Mouse (Mus musculus) heart, embryonic 15.5 days (tissue): Measurements from ENCODE around the gene Rnf19b. TPM values are rescaled to one million over a fixed set of nuclear protein-coding genes. Genes with fewer than 3 reads are reported as not detected.

ENCODE experiments used
- ATAC-seq: fragments of 200-750 bp; cut with Nextera tagmentation; replicated peaks from 2 replicates; pipeline ENCODE4 v1.8.0; 2017; ENCODE audit warnings: low read depth, moderate TSS enrichment; ENCODE audit not compliant: insufficient number of reproducible peaks, insufficient read depth, low FRiP score
- H3K27ac ChIP-seq: fragments of 300-500 bp; sonication (generic); 2 replicates; pipeline ENCODE4 v1.5.1; 2015; ENCODE audit warnings: mild to moderate bottlenecking, inconsistent platforms
- H3K27me3 ChIP-seq: fragments of 300-500 bp; sonication (generic); 2 replicates; pipeline ENCODE4 v1.6.1; 2015; ENCODE audit warnings: inconsistent platforms
- H3K36me3 ChIP-seq: fragments of 300-500 bp; sonication (generic); 2 replicates; pipeline ENCODE4 v1.6.1; 2015; ENCODE audit warnings: mild to moderate bottlenecking, inconsistent platforms
- H3K4me1 ChIP-seq: fragments of 300-500 bp; sonication (generic); replicated peaks from 2 replicates; pipeline ENCODE4 v1.6.1; 2015; ENCODE audit warnings: inconsistent platforms
- H3K4me2 ChIP-seq: fragments of 300-500 bp; sonication (generic); 2 replicates; pipeline ENCODE4 v1.6.1; 2015; ENCODE audit warnings: inconsistent platforms, mild to moderate bottlenecking, moderate library complexity
- H3K4me3 ChIP-seq: fragments of 300-500 bp; sonication (generic); 2 replicates; pipeline ENCODE4 v1.5.1; 2015; ENCODE audit warnings: mild to moderate bottlenecking, inconsistent platforms
- H3K9ac ChIP-seq: fragments of 300-500 bp; sonication (generic); 2 replicates; pipeline ENCODE4 v1.6.1; 2015; ENCODE audit warnings: mild to moderate bottlenecking, inconsistent platforms
- H3K9me3 ChIP-seq: fragments of 300-500 bp; sonication (generic); replicated peaks from 2 replicates; pipeline ENCODE4 v1.6.1; 2016; ENCODE audit warnings: inconsistent platforms
- WGBS: fragments of 180-500 bp; shearing (Covaris S2); methylation state at CpG from one replicate; pipeline ENCODE4 v1.1.7; 2015; ENCODE audit warnings: mixed read lengths; 5-methylcytosine and 5-hydroxymethylcytosine counted together
- polyA plus RNA-seq: library from polyadenylated mRNA; unstranded; fragments of >200 nt; fragmentation: Nextera tagmentation; extraction: Ambion mirVana; gene quantifications from 2 replicates; pipeline ENCODE4 v1.2.1, GENCODE M21; 2015

The Rnf19b gene
- polyA plus RNA-seq = 5.4 and 7.7 TPM in 2 replicates

DNA sequence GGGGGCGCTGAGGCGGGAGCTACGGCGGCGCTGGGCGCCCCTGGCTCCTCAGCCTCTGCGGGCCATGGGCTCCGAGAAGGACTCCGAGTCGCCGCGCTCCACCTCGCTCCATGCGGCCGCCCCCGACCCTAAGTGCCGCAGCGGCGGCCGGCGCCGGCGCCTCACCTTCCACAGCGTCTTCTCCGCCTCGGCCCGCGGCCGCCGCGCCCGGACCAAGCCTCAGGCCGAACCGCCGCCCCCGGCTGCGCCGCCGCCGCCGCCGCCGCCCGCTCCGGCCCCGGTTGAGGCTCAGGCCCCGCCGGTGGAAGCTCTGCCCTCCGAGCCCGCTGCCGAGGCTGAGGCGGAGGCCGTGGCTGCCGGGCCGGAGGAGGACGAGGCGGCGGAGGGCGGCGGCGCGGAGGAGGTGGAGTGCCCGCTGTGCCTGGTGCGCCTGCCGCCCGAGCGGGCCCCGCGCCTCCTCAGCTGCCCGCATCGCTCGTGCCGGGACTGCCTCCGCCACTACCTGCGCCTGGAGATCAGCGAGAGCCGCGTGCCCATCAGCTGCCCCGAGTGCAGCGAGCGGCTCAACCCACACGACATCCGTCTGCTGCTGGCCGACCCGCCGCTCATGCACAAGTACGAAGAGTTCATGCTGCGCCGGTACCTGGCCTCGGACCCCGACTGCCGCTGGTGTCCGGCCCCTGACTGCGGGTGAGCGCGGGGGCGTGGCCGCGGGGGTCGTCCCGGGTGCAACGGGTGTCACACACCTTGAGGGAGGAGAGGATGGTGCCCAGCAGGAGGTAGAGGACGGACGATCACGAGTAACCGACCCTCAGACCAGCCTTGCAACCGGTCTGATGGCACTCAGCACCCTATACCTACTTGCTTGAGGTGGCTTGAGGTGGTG lies at the start of gene Rnf19b:
Gene Rnf19b (plus strand): TSS at position 65 of the 886 bp plus-strand sequence.
- ATAC-seq = peak; percentile 52
- peak within 1 kb of the TSS; percentile 93 for H3K4me3 ChIP-seq
- no peaks in the 10 kb centered on the region for H3K36me3 ChIP-seq
- WGBS = under 1% methylated on average over 80 of the region's 107 CpGs
- peak within 1 kb of the TSS; percentile 92 for H3K27ac ChIP-seq
- no peaks in the 10 kb centered on the region for H3K27me3 ChIP-seq
- H3K4me1 ChIP-seq = peaks cover 19% of the 10 kb centered on the region
- H3K4me2 ChIP-seq = peak within 1 kb of the TSS; percentile 100
- H3K9ac ChIP-seq = peak within 1 kb of the TSS; percentile 95
- H3K9me3 ChIP-seq = no peaks in the 10 kb centered on the region

DNA sequence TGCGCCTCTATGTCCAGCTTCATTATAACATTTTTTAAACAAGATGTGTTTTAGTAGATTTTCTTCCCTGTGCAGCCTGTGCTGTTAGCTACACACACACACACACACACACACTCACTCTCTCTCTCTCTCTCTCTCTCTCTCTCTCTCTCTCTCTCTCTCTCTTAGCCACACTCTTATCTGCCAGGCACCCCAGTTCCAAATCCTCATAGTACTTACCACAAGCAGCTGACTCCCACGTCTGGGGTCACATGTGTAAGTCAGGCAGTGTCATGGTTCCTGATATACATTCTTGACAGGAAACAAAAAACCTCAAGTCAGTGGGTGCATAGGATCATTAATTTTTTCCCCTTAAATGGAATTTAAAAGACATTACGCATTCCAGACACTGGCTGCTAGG lies 49.4 kb upstream of the Rnf19b start:
- peaks cover 50% of the 10 kb centered on the region for H3K36me3 ChIP-seq

DNA sequence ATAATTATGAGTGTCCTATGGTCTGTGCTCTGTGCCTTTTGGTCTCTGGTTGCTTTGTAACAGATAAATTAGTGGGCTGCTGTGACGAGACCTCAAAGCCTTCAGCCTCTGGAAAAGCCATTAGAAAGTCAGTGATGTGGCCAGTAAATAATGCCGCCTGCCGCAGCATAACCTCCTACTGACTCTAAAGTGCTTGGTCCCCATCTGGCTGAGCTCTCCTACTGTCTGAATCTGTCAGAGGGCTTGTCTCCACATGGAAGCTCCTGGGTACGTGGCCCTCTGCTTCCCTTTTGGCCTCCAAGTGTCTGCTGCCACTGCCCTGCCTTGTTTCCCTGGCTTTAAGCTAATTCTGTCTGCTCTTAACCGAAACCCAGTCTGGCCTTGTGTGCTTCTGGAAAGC lies 48.5 kb upstream of the Rnf19b start:
- H3K4me3 ChIP-seq = no peak overlapping the region
- peaks cover 45% of the 10 kb centered on the region for H3K36me3 ChIP-seq
- ATAC-seq = no peak
- H3K4me2 ChIP-seq = no peak overlapping the region
- H3K27ac ChIP-seq = 0 out of 2 replicates have a peak overlapping the region, but pooled peaks have one; percentile 7
- H3K4me1 ChIP-seq = peaks cover 21% of the 10 kb centered on the region
- no peaks in the 10 kb centered on the region for H3K27me3 ChIP-seq
- no peaks in the 10 kb centered on the region for H3K9me3 ChIP-seq
- WGBS = 60% methylated on average over 5 of the region's 5 CpGs
- no peak overlapping the region for H3K9ac ChIP-seq

More for the DNA sequence above, 49.4 kb upstream of the Rnf19b start:
- no peak for ATAC-seq
- Histone ChIP-seq H3K4me1 (peaks cover 21% of the 10 kb centered on the region), H3K4me3 (no peak overlapping the region), H3K9ac (no peak overlapping the region), H3K27ac (no peak overlapping the region), H3K27me3 (no peaks in the 10 kb centered on the region), H3K4me2 (no peak overlapping the region), H3K9me3 (no peaks in the 10 kb centered on the region)
- WGBS = 64% methylated on average over 3 of the region's 3 CpGs

DNA sequence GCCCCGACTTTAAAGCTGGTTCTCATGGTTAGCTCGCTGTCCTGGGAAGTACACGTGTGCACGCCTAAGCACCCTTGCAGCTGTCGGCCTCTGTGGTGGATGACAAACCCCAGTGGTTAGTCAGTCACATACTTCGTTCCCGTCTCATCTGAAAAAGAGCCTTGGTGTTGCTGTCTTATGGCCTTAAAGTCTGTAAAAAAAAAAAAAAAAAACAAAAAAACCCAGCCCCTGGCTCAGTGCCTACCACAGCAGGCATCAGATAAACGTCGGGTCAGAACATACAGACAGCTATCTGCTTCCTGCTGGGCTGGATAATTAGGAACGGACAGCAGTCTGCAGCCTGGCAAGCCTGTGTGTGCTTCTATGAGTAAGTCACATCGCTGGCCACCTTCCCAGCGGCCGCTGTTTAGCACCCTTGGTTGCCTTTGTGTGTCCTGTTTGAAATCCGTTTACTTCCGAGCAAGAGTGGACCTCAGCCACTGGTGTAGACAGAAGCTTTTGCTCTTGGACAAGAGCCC lies 46.4 kb upstream of the Rnf19b start:
- no peak; the same call in 1 of the 2 replicates for ATAC-seq
- H3K36me3 ChIP-seq = peaks cover 35% of the 10 kb centered on the region
- H3K9ac ChIP-seq = no peak overlapping the region
- H3K27ac ChIP-seq = peak overlapping the region; percentile 61
- H3K9me3 ChIP-seq = no peaks in the 10 kb centered on the region
- H3K27me3 ChIP-seq = no peaks in the 10 kb centered on the region
- 30% methylated on average over 15 of the region's 15 CpGs for WGBS
- no peak overlapping the region for H3K4me2 ChIP-seq
- H3K4me1 ChIP-seq = peaks cover 31% of the 10 kb centered on the region
- no peak overlapping the region for H3K4me3 ChIP-seq

DNA sequence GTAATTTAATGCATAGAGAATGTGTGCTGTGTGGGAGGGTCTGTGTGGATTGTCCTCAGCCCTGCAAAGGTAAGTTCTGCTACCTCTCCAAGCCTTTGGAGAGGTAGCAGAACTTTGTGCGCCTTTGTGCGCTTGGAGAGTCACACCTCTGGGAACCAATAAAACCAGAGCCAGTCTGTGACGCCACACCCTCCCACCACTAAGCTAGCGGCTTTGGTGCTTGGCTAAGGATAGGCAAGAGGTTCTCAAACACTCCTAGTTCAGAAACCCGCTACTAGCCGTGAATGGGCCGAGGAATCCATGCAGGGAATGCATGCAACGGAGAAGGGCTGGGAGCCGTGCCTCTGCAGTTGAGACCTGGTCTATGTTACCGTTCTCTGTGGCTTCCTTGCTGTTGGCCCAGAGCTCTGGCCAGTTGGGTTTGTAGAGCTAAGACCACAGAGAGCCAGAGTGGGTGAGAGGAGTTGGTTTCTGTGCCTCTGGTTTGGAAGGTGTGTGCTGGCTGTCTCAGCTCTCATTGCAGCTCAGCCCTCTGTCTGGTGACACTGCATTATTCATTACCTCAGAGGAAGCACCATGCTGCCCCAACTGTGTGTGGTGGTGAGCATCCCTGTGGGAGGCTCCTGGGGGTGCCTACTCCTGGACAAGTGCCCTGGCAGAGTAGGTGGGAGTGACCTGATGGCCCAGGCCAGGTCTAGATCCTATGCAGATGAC lies 44.8 kb upstream of the Rnf19b start:
- Histone ChIP-seq H3K27ac (no peak overlapping the region), H3K9me3 (no peaks in the 10 kb centered on the region), H3K4me1 (peaks cover 37% of the 10 kb centered on the region), H3K27me3 (no peaks in the 10 kb centered on the region), H3K36me3 (peaks cover 18% of the 10 kb centered on the region; the same call in 1 of the 2 replicates), H3K9ac (no peak overlapping the region), H3K4me3 (no peak overlapping the region), H3K4me2 (no peak overlapping the region)
- 54% methylated on average over 10 of the region's 10 CpGs for WGBS
- ATAC-seq = no peak

DNA sequence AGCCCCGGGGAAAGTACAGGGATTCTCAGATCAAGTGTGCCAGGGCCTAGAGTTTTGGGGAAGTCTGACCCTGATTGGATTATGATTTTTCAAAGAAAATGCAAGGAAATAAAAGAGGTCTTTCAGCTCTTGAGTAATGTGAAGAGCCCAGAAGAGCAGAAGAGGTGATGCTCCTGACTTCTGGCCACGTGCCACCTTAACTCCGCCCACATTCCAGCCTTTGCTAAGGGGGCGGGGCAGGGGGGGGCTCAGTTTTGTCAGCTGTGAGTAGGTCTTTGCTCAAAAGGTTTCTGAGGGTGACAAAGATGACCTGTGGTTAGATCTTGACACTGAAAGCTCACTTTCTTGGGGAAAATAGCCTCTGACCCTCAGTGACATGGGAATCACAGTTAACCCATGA lies 41.7 kb upstream of the Rnf19b start:
- no peak overlapping the region for H3K9ac ChIP-seq
- peaks cover 49% of the 10 kb centered on the region for H3K4me1 ChIP-seq
- H3K9me3 ChIP-seq = no peaks in the 10 kb centered on the region
- peak overlapping the region; percentile 15; the same call in 1 of the 2 replicates for H3K4me2 ChIP-seq
- WGBS = 28% methylated on average over 4 of the region's 4 CpGs
- no peaks in the 10 kb centered on the region for H3K27me3 ChIP-seq
- no peak for ATAC-seq
- H3K27ac ChIP-seq = no peak overlapping the region
- H3K36me3 ChIP-seq = no peaks in the 10 kb centered on the region
- no peak overlapping the region for H3K4me3 ChIP-seq

DNA sequence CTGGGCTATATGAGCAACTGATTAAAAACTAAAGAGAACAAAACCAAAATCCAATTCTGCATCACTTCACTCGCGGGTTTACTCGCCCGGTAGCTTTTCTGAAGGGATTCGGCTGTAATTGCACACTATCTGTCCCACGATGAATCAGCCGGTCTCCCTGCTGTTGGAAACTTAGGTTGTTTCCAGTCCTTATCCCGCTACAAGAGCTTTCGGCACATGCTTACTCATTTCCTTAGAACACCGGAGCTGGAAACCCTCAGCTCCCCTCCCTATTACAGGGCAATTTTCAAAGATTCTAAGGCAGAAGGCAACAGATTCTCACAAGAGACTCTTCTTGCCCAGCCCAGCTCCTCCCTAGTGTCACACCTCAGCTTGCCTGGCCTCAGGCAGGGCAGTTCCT lies 40.9 kb upstream of the Rnf19b start:
- Histone ChIP-seq H3K4me2 (no peak overlapping the region), H3K4me3 (no peak overlapping the region), H3K36me3 (no peaks in the 10 kb centered on the region), H3K9me3 (no peaks in the 10 kb centered on the region), H3K4me1 (peaks cover 50% of the 10 kb centered on the region), H3K27ac (no peak overlapping the region), H3K9ac (no peak overlapping the region), H3K27me3 (no peaks in the 10 kb centered on the region)
- no peak for ATAC-seq
- WGBS = 63% methylated on average over 10 of the region's 10 CpGs

DNA sequence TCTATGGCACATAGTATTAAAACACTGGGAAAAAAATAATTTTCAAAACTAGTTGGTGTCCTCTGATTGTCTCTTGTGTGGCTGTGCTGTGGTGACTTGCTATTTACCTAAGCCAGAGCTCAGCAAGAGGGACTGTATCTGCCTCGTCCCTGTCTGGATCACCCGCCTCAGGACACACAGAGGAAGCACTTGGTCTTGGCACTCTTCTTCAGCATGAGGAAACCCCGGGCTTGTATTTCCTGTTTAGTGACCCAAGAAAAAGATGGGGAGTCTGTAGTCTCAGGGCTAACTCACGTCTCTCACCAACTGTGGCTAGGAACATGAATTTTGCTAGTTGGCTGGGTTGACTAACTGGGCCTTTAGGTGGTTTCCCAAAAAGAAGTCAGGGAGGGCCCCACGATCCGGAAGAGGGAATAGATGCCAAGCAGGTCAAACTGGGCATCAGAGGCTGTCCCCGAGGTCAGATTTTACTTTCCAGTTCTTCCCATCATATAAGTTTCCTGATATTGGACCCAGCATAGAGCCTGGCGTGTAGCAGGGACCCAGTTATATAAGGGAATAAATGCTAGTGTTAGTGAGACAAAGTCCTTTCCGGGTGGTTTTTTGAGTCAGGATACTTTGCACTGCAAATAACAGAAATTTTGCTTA lies 39.2 kb upstream of the Rnf19b start:
- Histone ChIP-seq H3K9ac (no peak overlapping the region), H3K27me3 (no peaks in the 10 kb centered on the region), H3K9me3 (no peaks in the 10 kb centered on the region), H3K4me1 (peaks cover 43% of the 10 kb centered on the region), H3K36me3 (no peaks in the 10 kb centered on the region), H3K4me2 (no peak overlapping the region), H3K4me3 (no peak overlapping the region), H3K27ac (no peak overlapping the region)
- WGBS = 79% methylated on average over 9 of the region's 9 CpGs
- ATAC-seq = no peak

DNA sequence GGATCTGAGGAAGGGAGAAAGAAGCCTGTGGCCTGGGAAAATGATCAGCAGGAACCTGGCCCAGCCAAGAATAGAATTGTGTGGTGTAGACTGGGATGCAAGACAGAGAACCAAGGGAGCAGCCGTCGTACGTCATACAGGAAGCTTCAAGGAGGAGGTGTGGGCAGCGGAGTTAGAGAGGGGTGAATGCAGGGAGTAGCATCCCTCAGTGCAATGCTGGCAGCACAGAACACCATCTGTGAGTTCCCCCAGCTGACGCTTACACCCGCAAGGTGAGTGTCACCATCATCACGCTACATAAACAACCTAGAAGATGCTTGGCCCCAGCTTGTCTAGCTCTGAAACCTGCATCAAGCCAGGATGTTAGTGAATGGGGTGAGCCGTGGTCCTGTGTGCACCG lies 38.3 kb upstream of the Rnf19b start:
- ATAC-seq = no peak
- Histone ChIP-seq H3K4me1 (peaks cover 46% of the 10 kb centered on the region), H3K27ac (peak overlapping the region; percentile 56; the same call in 1 of the 2 replicates), H3K36me3 (no peaks in the 10 kb centered on the region), H3K4me3 (no peak overlapping the region), H3K4me2 (no peak overlapping the region), H3K9ac (no peak overlapping the region), H3K9me3 (no peaks in the 10 kb centered on the region), H3K27me3 (no peaks in the 10 kb centered on the region)
- WGBS = 64% methylated on average over 9 of the region's 9 CpGs

DNA sequence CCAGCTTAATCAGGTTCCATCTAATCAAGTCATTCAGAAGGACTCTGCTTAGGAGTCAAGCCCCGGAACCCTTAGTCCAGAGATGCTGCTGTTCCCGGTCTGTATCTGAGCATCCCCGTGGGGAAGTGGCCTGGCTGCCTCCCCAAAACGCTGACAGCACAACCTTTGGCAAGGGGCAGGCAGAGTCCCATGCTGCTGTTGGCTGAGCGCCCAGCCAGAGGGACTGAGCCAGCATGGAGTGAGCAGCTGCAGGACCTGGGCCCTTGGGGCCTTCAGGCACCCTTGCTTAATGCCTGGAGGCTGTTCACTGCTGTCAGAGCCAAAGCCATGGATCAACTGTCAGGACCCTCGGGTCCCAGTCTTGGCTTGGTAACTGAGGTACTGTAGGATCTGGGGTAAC lies 37.6 kb upstream of the Rnf19b start:
- Histone ChIP-seq H3K4me2 (no peak overlapping the region), H3K27me3 (no peaks in the 10 kb centered on the region), H3K27ac (peak overlapping the region; percentile 56), H3K36me3 (no peaks in the 10 kb centered on the region), H3K9ac (no peak overlapping the region), H3K9me3 (no peaks in the 10 kb centered on the region), H3K4me1 (peaks cover 51% of the 10 kb centered on the region), H3K4me3 (no peak overlapping the region)
- 16% methylated on average over 6 of the region's 6 CpGs for WGBS
- peak; percentile 82 for ATAC-seq

DNA sequence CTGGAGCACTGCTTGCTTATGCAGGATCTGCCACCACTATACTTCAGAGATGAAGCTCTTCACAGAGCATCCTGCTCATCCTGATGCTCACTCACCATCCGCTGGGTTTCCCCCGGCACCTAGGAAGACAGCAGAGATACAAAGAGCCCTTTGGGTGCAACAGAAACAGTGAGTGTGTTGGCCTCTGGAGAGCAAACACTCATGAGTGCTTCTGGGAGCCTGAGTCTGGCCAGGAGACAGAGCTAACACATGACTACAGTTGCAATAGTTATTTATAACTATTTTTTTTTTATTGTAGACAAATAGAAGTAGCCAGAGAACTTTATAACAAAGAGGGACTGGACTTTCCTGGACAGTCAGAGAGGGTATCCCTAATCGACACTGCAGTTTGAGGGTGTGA lies 36.6 kb upstream of the Rnf19b start:
- no peak for ATAC-seq
- 86% methylated on average over 3 of the region's 3 CpGs for WGBS
- no peaks in the 10 kb centered on the region for H3K9me3 ChIP-seq

More for the DNA sequence above, 36.6 kb upstream of the Rnf19b start:
- Histone ChIP-seq H3K27ac (peak overlapping the region; percentile 56; the same call in 1 of the 2 replicates), H3K27me3 (no peaks in the 10 kb centered on the region), H3K9ac (no peak overlapping the region), H3K4me2 (no peak overlapping the region), H3K36me3 (no peaks in the 10 kb centered on the region), H3K4me3 (no peak overlapping the region), H3K4me1 (peaks cover 43% of the 10 kb centered on the region)
